Mouse (Mus musculus) embryonic facial prominence, embryonic 11.5 days (tissue): ENCODE measurements around the gene Mllt11. TPM values are rescaled to one million over a fixed set of nuclear protein-coding genes. Genes with fewer than 3 reads are reported as not detected.
A peak's percentile ranks its signal among the peaks of the same experiment; 100 is the strongest.

Source experiments
- ATAC-seq: fragments of 200-750 bp; cut with Nextera tagmentation; replicated peaks from 2 replicates; pipeline ENCODE4 v1.8.0; 2017; ENCODE audit warnings: low read depth; ENCODE audit not compliant: insufficient number of reproducible peaks, low FRiP score, low TSS enrichment
- DNase-seq: peaks from one replicate; pipeline ENCODE4 v3.0.0-alpha.2; 2015; ENCODE audit warnings: low spot score
- H3K27ac ChIP-seq: fragments of 300-500 bp; sonication (generic); replicated peaks from 2 replicates; pipeline ENCODE4 v1.5.1; 2014; ENCODE audit warnings: mild to moderate bottlenecking, low read depth, low read length, control low read depth
- H3K27me3 ChIP-seq: fragments of 300-500 bp; sonication (generic); 2 replicates; pipeline ENCODE4 v1.6.1; 2014; ENCODE audit warnings: mild to moderate bottlenecking, low read length, moderate library complexity, mixed read lengths; ENCODE audit not compliant: control insufficient read depth, insufficient read depth
- H3K36me3 ChIP-seq: fragments of 300-500 bp; sonication (generic); replicated peaks from 2 replicates; pipeline ENCODE4 v1.6.1; 2014; ENCODE audit warnings: low read depth, mild to moderate bottlenecking, low read length, moderate library complexity, mixed read lengths; ENCODE audit not compliant: control insufficient read depth, insufficient read depth
- H3K4me1 ChIP-seq: fragments of 300-500 bp; sonication (generic); 2 replicates; pipeline ENCODE4 v1.6.1; 2014; ENCODE audit warnings: low read length, mixed read lengths; ENCODE audit not compliant: control insufficient read depth, insufficient read depth
- H3K4me2 ChIP-seq: fragments of 300-500 bp; sonication (generic); 2 replicates; pipeline ENCODE4 v1.6.1; 2014; ENCODE audit warnings: low read depth, mild to moderate bottlenecking, control low read depth, low read length, moderate library complexity
- H3K4me3 ChIP-seq: fragments of 300-500 bp; sonication (generic); 2 replicates; pipeline ENCODE4 v1.5.1; 2014; ENCODE audit warnings: low read depth, low read length, control low read depth
- H3K9ac ChIP-seq: fragments of 300-500 bp; sonication (generic); replicated peaks from 2 replicates; pipeline ENCODE4 v1.6.1; 2014; ENCODE audit warnings: mild to moderate bottlenecking, control low read depth, low read length
- H3K9me3 ChIP-seq: fragments of 300-500 bp; sonication (generic); replicated peaks from 2 replicates; pipeline ENCODE4 v1.6.1; 2016; ENCODE audit warnings: mild to moderate bottlenecking, low read length, inconsistent platforms, mixed read lengths; ENCODE audit not compliant: control insufficient read depth
- whole genome bisulfite sequencing: fragments of 180-500 bp; shearing (Covaris S2); extraction: QIAGEN DNeasy Blood & Tissue Kit; methylation state at CpG from one replicate; pipeline ENCODE4 v1.1.7; 2014; 5-methylcytosine and 5-hydroxymethylcytosine counted together
- polyA plus RNA-seq: library from polyadenylated mRNA; unstranded; fragments of >200 nt; fragmentation: Nextera tagmentation; extraction: Ambion mirVana; gene quantifications from 2 replicates; pipeline ENCODE4 v1.2.1, GENCODE M21; 2014

Mllt11 gene
- polyA plus RNA-seq, 1 experiment from 2014 or later, result 52.9 TPM

DNA sequence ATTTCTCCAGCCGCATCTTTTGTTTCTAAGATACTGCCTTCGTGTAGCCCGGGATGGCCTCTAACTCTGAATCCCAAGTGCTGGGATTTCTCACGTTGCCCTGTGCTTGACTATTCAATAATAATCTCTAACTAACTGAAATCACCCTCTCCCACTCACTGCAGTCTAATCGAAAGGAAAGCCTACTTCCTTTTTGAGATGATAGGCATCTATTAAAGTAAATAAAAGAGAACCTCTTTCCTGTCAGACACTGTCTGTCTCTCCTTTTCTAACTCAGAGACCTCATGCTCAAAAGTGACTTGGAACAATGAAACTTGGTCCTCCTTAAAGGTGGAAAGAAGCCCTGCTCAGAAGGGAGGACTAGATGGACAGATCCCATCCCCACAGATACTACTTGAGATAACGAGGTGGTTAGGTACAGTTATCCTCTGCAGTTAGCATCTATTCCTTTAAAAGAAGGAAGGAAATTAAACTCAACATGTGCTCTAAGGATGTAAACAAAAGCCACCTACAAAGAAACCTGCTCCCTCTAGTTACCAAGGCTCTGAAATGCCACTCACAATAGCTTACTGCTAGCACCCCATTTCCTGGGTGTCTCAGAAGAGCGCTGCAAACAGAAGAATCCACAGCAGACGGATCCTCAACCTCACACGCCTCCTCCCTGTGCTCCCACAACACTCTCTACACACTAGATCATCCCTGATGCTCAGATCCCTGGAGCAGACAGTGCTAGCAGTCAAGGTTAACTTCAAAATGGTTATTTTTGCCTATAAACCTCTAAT lies 47.0 kb downstream of the Mllt11 start:
- no peaks in the 10 kb centered on the region for H3K27me3 ChIP-seq
- no peaks in the 10 kb centered on the region for H3K4me1 ChIP-seq
- no peak overlapping the region for H3K27ac ChIP-seq
- no peaks in the 10 kb centered on the region for H3K9me3 ChIP-seq
- DNase-seq (no peak), ATAC-seq (no peak)
- no peak overlapping the region for H3K4me2 ChIP-seq
- 94% methylated on average over 9 of the region's 9 CpGs for WGBS
- no peak overlapping the region for H3K4me3 ChIP-seq
- H3K36me3 ChIP-seq, result peaks cover 3% of the 10 kb centered on the region
- H3K9ac ChIP-seq, result no peak overlapping the region

DNA sequence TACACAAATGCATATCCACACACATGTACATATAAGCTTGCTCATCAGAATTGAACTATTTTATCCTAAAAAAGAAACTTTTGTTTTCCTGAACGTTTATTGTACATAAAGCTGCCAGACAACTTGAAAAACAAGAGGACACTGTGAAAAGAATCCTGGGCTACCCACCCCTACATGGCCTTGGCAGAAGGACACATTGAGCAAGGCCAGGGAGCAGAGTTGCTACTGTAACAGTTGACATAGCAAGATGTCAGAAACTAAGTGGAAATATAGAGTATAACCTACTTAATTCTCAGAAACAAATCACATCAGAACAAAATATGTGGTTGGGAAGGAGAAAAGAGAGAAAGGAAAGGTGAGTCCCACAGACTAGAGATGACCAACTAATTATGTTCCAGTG lies 50.1 kb downstream of the Mllt11 start:
- H3K4me1 ChIP-seq, result no peaks in the 10 kb centered on the region
- ATAC-seq, result no peak
- H3K9ac ChIP-seq, result no peak overlapping the region
- no peaks in the 10 kb centered on the region for H3K27me3 ChIP-seq
- H3K9me3 ChIP-seq, result no peaks in the 10 kb centered on the region
- H3K27ac ChIP-seq, result no peak overlapping the region
- 86% methylated on average over 1 of the region's 1 CpGs for WGBS
- no peak overlapping the region for H3K4me3 ChIP-seq
- H3K36me3 ChIP-seq, result peaks cover 3% of the 10 kb centered on the region
- H3K4me2 ChIP-seq, result no peak overlapping the region
- no peak for DNase-seq

DNA sequence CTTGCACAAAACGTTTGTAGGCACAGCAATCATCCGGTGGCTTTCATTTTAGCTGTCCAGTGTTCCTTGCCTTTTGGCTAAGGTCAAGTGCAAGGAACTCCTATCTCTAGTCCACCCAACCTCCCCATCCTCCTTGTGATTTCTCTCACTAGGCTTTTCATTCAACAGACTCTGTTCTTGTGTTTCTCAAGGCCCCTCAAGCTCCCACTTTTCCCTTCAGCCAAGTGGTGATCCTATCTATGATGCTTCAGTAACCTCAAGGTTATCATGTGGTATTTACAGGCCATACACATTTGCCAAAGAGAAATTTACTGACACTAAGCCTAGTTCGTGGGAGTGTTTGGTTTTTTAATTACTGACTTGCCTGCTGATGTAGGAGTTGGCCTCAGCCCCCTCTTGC lies 52.1 kb downstream of the Mllt11 start:
- H3K4me1 ChIP-seq, result no peaks in the 10 kb centered on the region
- DNase-seq (no peak), ATAC-seq (no peak)
- H3K4me2 ChIP-seq, result no peak overlapping the region
- 73% methylated on average over 3 of the region's 3 CpGs for WGBS
- H3K4me3 ChIP-seq, result no peak overlapping the region
- no peaks in the 10 kb centered on the region for H3K27me3 ChIP-seq
- H3K9me3 ChIP-seq, result no peaks in the 10 kb centered on the region
- H3K9ac ChIP-seq, result no peak overlapping the region
- peaks cover 3% of the 10 kb centered on the region for H3K36me3 ChIP-seq
- no peak overlapping the region for H3K27ac ChIP-seq

DNA sequence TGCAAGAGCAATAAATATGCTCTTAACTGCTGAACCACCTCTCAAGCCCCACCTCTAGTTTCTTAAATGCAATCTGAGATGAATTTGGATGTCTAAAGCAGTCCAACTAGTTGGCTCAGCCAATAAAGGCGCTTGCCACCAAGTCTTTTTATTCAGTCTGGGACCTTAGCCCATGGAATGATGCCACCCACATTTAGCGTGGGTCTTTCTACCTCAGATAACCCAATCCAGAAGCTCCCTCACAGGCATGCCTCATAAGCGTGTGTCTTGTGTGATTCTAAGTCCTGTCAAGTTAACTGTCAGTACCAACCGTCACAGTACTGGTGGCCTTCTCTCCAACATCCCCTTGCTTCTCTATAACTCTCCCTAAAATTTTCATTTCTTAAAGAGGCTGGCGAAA lies 53.0 kb downstream of the Mllt11 start:
- peaks cover 2% of the 10 kb centered on the region; the same call in 1 of the 2 replicates for H3K4me1 ChIP-seq
- no peak overlapping the region for H3K4me3 ChIP-seq
- DNase-seq (no peak), ATAC-seq (no peak)
- no peak overlapping the region for H3K27ac ChIP-seq
- no peaks in the 10 kb centered on the region for H3K9me3 ChIP-seq
- H3K27me3 ChIP-seq, result peaks cover 3% of the 10 kb centered on the region
- WGBS, result 85% methylated on average over 5 of the region's 5 CpGs
- no peaks in the 10 kb centered on the region for H3K36me3 ChIP-seq
- H3K4me2 ChIP-seq, result no peak overlapping the region
- no peak overlapping the region for H3K9ac ChIP-seq

DNA sequence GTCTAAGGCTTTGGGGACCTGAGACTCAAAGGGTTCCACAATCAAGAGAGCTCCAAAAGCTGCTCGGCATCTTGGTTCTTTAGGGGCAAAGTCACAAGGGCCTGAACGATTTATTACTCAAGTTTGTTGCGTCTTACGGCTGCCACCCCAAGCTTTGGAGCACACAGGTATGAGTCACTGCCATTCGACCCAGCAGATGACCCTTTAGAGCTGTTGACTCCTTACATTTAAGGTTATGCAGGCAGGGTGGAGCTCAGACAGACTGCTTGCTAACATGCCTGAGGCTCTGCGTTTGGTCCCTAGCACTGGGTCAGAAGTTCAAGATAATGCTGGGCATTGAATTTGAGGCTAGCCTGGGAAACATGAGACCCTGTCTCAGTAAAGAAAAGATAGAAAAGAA lies 54.4 kb downstream of the Mllt11 start:
- Histone ChIP-seq H3K27me3 (peaks cover 16% of the 10 kb centered on the region), H3K36me3 (no peaks in the 10 kb centered on the region), H3K4me2 (no peak overlapping the region), H3K9me3 (no peaks in the 10 kb centered on the region), H3K27ac (no peak overlapping the region), H3K4me3 (no peak overlapping the region), H3K4me1 (peaks cover 9% of the 10 kb centered on the region), H3K9ac (no peak overlapping the region)
- WGBS, result 79% methylated on average over 6 of the region's 6 CpGs
- ATAC-seq, result no peak
- no peak for DNase-seq

DNA sequence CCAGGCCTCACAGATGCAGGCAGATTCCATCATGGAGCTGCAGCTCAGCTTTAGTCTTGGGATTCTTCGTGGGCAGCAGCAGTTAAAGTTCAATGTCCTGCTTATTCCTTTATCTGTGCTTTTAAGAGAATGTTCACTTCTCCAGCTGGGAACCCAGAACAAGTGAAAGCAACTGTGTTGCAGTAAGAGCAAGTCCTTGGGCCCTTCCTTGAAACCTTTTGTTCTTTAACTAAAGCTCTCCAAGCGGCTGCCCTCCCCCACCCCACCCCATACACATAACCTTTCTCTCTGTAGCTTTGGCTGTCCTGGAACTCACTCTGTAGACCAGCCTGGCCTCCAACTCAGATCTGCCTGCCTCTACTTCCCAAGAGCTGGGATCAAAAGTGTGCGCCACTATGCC lies 55.5 kb downstream of the Mllt11 start:
- no peak overlapping the region for H3K4me3 ChIP-seq
- ATAC-seq (no peak), DNase-seq (no peak)
- H3K36me3 ChIP-seq, result no peaks in the 10 kb centered on the region; the same call in 1 of the 2 replicates
- peaks cover 9% of the 10 kb centered on the region for H3K4me1 ChIP-seq
- H3K9me3 ChIP-seq, result no peaks in the 10 kb centered on the region
- H3K27me3 ChIP-seq, result peaks cover 27% of the 10 kb centered on the region
- H3K9ac ChIP-seq, result no peak overlapping the region
- H3K27ac ChIP-seq, result no peak overlapping the region
- WGBS, result 56% methylated on average over 3 of the region's 3 CpGs
- no peak overlapping the region for H3K4me2 ChIP-seq

DNA sequence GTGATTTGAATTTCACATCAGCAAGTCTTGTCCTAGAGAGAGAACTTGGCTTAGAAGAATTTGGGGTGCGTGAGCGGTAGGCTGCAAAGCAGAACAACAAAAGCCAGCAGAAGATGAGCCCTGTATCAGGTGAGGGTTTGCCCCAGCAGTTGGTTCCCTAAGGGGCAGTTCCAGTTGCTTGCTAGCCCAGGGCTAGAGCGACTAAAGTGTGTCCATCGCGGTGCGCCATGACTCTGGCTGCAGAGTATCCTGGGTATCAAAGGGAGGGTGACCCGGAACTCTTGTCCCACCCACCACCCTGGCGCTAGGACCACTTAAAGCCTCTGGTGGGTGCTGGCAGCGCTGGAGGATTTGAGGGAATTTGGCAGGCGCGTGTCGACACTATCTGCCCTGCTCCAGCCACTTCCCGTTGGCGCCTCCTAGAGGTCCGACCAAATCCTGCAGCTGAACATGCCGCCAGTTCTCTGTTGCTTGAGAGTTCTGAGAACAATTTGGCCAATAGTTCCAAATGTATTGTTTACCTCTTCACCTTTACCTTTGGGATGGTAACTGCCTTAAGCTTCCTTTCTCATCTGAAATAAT lies 57.9 kb downstream of the Mllt11 start:
- Histone ChIP-seq H3K36me3 (peaks cover 10% of the 10 kb centered on the region), H3K4me2 (no peak overlapping the region), H3K4me1 (peaks cover 9% of the 10 kb centered on the region), H3K27me3 (peaks cover 41% of the 10 kb centered on the region), H3K27ac (no peak overlapping the region), H3K4me3 (peak overlapping the region; percentile 23; the same call in 1 of the 2 replicates), H3K9me3 (no peaks in the 10 kb centered on the region), H3K9ac (no peak overlapping the region)
- DNase-seq (peak; percentile 84), ATAC-seq (peak; percentile 39; the same call in 1 of the 2 replicates)
- WGBS, result 2% methylated on average over 16 of the region's 16 CpGs

DNA sequence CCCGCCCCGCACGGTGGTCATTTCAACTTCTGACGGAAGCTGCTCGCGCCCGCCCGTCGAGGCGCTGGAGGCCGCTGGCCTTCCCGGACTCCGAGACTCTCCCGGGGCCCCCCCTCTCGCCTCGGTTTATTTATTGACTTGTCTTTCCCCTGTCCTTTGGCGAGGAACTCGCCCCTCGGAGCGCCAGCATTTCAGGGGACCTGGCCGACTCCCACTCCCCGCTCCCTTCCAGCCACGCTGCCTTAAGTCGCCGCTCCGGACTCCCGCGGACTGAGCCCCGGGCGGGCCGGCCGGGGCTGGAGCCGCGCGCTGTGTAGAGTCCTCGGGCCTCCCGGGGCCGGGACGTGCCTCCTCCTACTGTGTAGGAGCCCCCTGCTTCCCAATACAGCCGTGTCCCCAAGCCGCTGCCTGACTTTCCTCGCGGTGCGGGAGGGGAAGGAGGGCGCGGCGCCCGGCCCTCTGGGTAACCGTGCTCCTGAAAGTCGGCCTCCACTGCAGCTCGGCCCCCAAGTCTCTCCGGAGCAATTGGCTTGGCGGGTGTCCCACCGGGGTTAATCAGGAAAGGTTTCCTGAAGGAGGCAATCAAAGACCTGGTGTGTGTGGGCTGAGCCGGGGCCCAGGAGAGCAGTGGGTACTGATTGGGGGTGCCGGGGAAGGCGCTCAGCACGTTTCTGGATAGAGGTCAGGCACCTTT lies 58.6 kb downstream of the Mllt11 start:
- H3K9me3 ChIP-seq, result no peaks in the 10 kb centered on the region
- DNase-seq, result peak; percentile 40
- peak overlapping the region; percentile 23 for H3K4me3 ChIP-seq
- peaks cover 10% of the 10 kb centered on the region for H3K36me3 ChIP-seq
- H3K4me1 ChIP-seq, result peaks cover 9% of the 10 kb centered on the region
- H3K4me2 ChIP-seq, result peak overlapping the region; percentile 46
- H3K27ac ChIP-seq, result no peak overlapping the region
- peak overlapping the region; percentile 43 for H3K9ac ChIP-seq
- peaks cover 41% of the 10 kb centered on the region for H3K27me3 ChIP-seq
- WGBS, result 2% methylated on average over 46 of the region's 58 CpGs
- ATAC-seq, result no peak; the same call in 1 of the 2 replicates
